Mouse (Mus musculus) midbrain, embryonic 12.5 days (tissue): Measurements from ENCODE around the gene Chrng. TPM values are rescaled to one million over a fixed set of nuclear protein-coding genes. Genes with fewer than 3 reads are reported as not detected.

ENCODE experiments used
- ATAC-seq: fragments of 200-750 bp; cut with Nextera tagmentation; 2 replicates; pipeline ENCODE4 v1.8.0; 2017; ENCODE audit warnings: low read depth, moderate TSS enrichment, moderate library complexity; ENCODE audit not compliant: low FRiP score
- H3K27ac ChIP-seq: fragments of 300-500 bp; sonication (generic); replicated peaks from 2 replicates; pipeline ENCODE4 v1.5.1; 2016; ENCODE audit warnings: mild to moderate bottlenecking
- H3K27me3 ChIP-seq: fragments of 300-500 bp; sonication (generic); 2 replicates; pipeline ENCODE4 v1.6.1; 2016; ENCODE audit warnings: mild to moderate bottlenecking
- H3K36me3 ChIP-seq: fragments of 300-500 bp; sonication (generic); 2 replicates; pipeline ENCODE4 v1.6.1; 2016
- H3K4me1 ChIP-seq: fragments of 300-500 bp; sonication (generic); 2 replicates; pipeline ENCODE4 v1.6.1; 2016
- H3K4me2 ChIP-seq: fragments of 300-500 bp; sonication (generic); replicated peaks from 2 replicates; pipeline ENCODE4 v1.6.1; 2016; ENCODE audit warnings: mild to moderate bottlenecking, moderate library complexity
- H3K4me3 ChIP-seq: fragments of 300-500 bp; sonication (generic); 2 replicates; pipeline ENCODE4 v1.5.1; 2016; ENCODE audit warnings: mild to moderate bottlenecking
- H3K9ac ChIP-seq: fragments of 300-500 bp; sonication (generic); replicated peaks from 2 replicates; pipeline ENCODE4 v1.6.1; 2016; ENCODE audit warnings: mild to moderate bottlenecking, moderate library complexity
- H3K9me3 ChIP-seq: fragments of 300-500 bp; sonication (generic); 2 replicates; pipeline ENCODE4 v1.6.1; 2016; ENCODE audit warnings: mild to moderate bottlenecking
- WGBS: fragments of 180-500 bp; shearing (Covaris S2); methylation state at CpG from one replicate; pipeline ENCODE4 v1.1.7; 2016; 5-methylcytosine and 5-hydroxymethylcytosine counted together
- polyA plus RNA-seq: library from polyadenylated mRNA; unstranded; fragments of >200 nt; fragmentation: Nextera tagmentation; extraction: Ambion mirVana; gene quantifications from 2 replicates; pipeline ENCODE4 v1.2.1, GENCODE M21; 2016

Chrng gene
- polyA plus RNA-seq, 1 experiment from 2014 or later: not detected

- Histone ChIP-seq H3K4me3 (no peak overlapping the region), H3K9me3 (no peaks in the 10 kb centered on the region), H3K36me3 (no peaks in the 10 kb centered on the region), H3K27me3 (peaks cover 24% of the 10 kb centered on the region), H3K4me1 (no peaks in the 10 kb centered on the region), H3K27ac (no peak overlapping the region), H3K9ac (no peak overlapping the region), H3K4me2 (no peak overlapping the region)
- WGBS: 68% methylated on average over 1 of the region's 1 CpGs
- no peak for ATAC-seq
Observed at GRCm38 (mm10) chr1:87201848-87202247, 2.6 kb upstream of the Chrng start.

GRCm38 (mm10) chr1:87203779-87204178, 678 bp upstream of the Chrng start:
- no peaks in the 10 kb centered on the region for H3K36me3 ChIP-seq
- no peak overlapping the region for H3K27ac ChIP-seq
- no peaks in the 10 kb centered on the region for H3K4me1 ChIP-seq
- H3K4me2 ChIP-seq: no peak overlapping the region
- 85% methylated on average over 5 of the region's 5 CpGs for WGBS
- H3K9me3 ChIP-seq: no peaks in the 10 kb centered on the region
- ATAC-seq: no peak
- peaks cover 39% of the 10 kb centered on the region for H3K27me3 ChIP-seq
- H3K4me3 ChIP-seq: no peak overlapping the region
- no peak overlapping the region for H3K9ac ChIP-seq

GRCm38 (mm10) chr1:87205038-87205437, 581 bp downstream of the Chrng start:
- no peak for ATAC-seq
- no peak overlapping the region for H3K9ac ChIP-seq
- no peak overlapping the region for H3K27ac ChIP-seq
- 68% methylated on average over 6 of the region's 6 CpGs for WGBS
- H3K36me3 ChIP-seq: no peaks in the 10 kb centered on the region
- no peaks in the 10 kb centered on the region for H3K4me1 ChIP-seq
- no peak overlapping the region for H3K4me3 ChIP-seq
- H3K4me2 ChIP-seq: no peak overlapping the region
- no peaks in the 10 kb centered on the region for H3K9me3 ChIP-seq
- peaks cover 39% of the 10 kb centered on the region for H3K27me3 ChIP-seq

- Histone ChIP-seq H3K4me1 (no peaks in the 10 kb centered on the region), H3K27ac (no peak overlapping the region), H3K4me3 (no peak overlapping the region), H3K27me3 (peaks cover 43% of the 10 kb centered on the region), H3K4me2 (no peak overlapping the region), H3K36me3 (no peaks in the 10 kb centered on the region), H3K9me3 (no peaks in the 10 kb centered on the region), H3K9ac (no peak overlapping the region)
- 48% methylated on average over 3 of the region's 3 CpGs for WGBS
- no peak for ATAC-seq
Observed at GRCm38 (mm10) chr1:87205502-87205901, 1.0 kb downstream of the Chrng start.

- no peak overlapping the region for H3K9ac ChIP-seq
- no peaks in the 10 kb centered on the region for H3K4me1 ChIP-seq
- no peaks in the 10 kb centered on the region for H3K9me3 ChIP-seq
- no peaks in the 10 kb centered on the region for H3K36me3 ChIP-seq
- no peak overlapping the region for H3K4me2 ChIP-seq
- peaks cover 44% of the 10 kb centered on the region for H3K27me3 ChIP-seq
- no peak for ATAC-seq
- 19% methylated on average over 17 of the region's 17 CpGs for WGBS
- H3K4me3 ChIP-seq: no peak overlapping the region
- no peak overlapping the region for H3K27ac ChIP-seq
Observed at GRCm38 (mm10) chr1:87206339-87206738, 1.9 kb downstream of the Chrng start.

GRCm38 (mm10) chr1:87211431-87211830, 7.0 kb downstream of the Chrng start:
- H3K9me3 ChIP-seq: no peaks in the 10 kb centered on the region
- peaks cover 24% of the 10 kb centered on the region for H3K27me3 ChIP-seq
- H3K27ac ChIP-seq: no peak overlapping the region
- H3K4me1 ChIP-seq: peaks cover 24% of the 10 kb centered on the region
- ATAC-seq: no peak
- 86% methylated on average over 4 of the region's 4 CpGs for WGBS
- no peak overlapping the region for H3K9ac ChIP-seq
- no peaks in the 10 kb centered on the region for H3K36me3 ChIP-seq
- H3K4me3 ChIP-seq: no peak overlapping the region
- no peak overlapping the region for H3K4me2 ChIP-seq

- Histone ChIP-seq H3K27ac (peak within 1 kb of the TSS; percentile 97), H3K4me3 (peak within 1 kb of the TSS; percentile 88), H3K9ac (peak within 1 kb of the TSS; percentile 93), H3K4me1 (peaks cover 34% of the 10 kb centered on the region), H3K27me3 (0 out of 2 replicates have a peak, but pooled peaks cover 5% of the 10 kb centered on the region), H3K4me2 (peak within 1 kb of the TSS; percentile 78), H3K36me3 (peaks cover 2% of the 10 kb centered on the region; the same call in 1 of the 2 replicates), H3K9me3 (no peaks in the 10 kb centered on the region)
- WGBS: under 1% methylated on average over 93 of the region's 99 CpGs
- peak; percentile 97 for ATAC-seq
Observed at GRCm38 (mm10) chr1:87213735-87214704, 9.6 kb downstream of the Chrng start, which contains the start of gene Eif4e2. Gene Eif4e2 (plus strand): TSS chr1:87213914.

- Histone ChIP-seq H3K4me3 (peak overlapping the region; percentile 88), H3K27me3 (0 out of 2 replicates have a peak, but pooled peaks cover 5% of the 10 kb centered on the region), H3K9ac (peak overlapping the region; percentile 93), H3K36me3 (peaks cover 10% of the 10 kb centered on the region), H3K9me3 (no peaks in the 10 kb centered on the region), H3K27ac (peak overlapping the region; percentile 97), H3K4me2 (peak overlapping the region; percentile 78), H3K4me1 (peaks cover 34% of the 10 kb centered on the region)
- no peak for ATAC-seq
- whole genome bisulfite sequencing: 45% methylated on average over 4 of the region's 4 CpGs
Observed at GRCm38 (mm10) chr1:87214748-87215147, 10.3 kb downstream of the Chrng start.

- WGBS: 79% methylated on average over 3 of the region's 3 CpGs
- Histone ChIP-seq H3K9me3 (no peaks in the 10 kb centered on the region), H3K27ac (no peak overlapping the region), H3K4me1 (peaks cover 32% of the 10 kb centered on the region), H3K36me3 (peaks cover 42% of the 10 kb centered on the region), H3K4me3 (no peak overlapping the region), H3K4me2 (no peak overlapping the region), H3K27me3 (no peaks in the 10 kb centered on the region), H3K9ac (no peak overlapping the region)
- no peak for ATAC-seq
Observed at GRCm38 (mm10) chr1:87217938-87218337, 13.5 kb downstream of the Chrng start.

- no peak for ATAC-seq
- Histone ChIP-seq H3K4me2 (no peak overlapping the region), H3K9me3 (no peaks in the 10 kb centered on the region), H3K27me3 (no peaks in the 10 kb centered on the region), H3K36me3 (peaks cover 93% of the 10 kb centered on the region), H3K27ac (no peak overlapping the region), H3K9ac (no peak overlapping the region), H3K4me1 (no peaks in the 10 kb centered on the region), H3K4me3 (no peak overlapping the region)
- 94% methylated on average over 8 of the region's 8 CpGs for WGBS
Observed at GRCm38 (mm10) chr1:87225739-87226138, 21.3 kb downstream of the Chrng start.

GRCm38 (mm10) chr1:87226409-87227159, 22.1 kb downstream of the Chrng start:
- WGBS: 92% methylated on average over 1 of the region's 1 CpGs
- H3K36me3 ChIP-seq: peaks cover 90% of the 10 kb centered on the region

GRCm38 (mm10) chr1:87227160-87227550, 22.7 kb downstream of the Chrng start:
- WGBS: 95% methylated on average over 3 of the region's 3 CpGs
- Histone ChIP-seq H3K27ac (no peak overlapping the region), H3K9ac (no peak overlapping the region), H3K27me3 (no peaks in the 10 kb centered on the region), H3K4me1 (no peaks in the 10 kb centered on the region), H3K9me3 (no peaks in the 10 kb centered on the region), H3K4me2 (no peak overlapping the region), H3K36me3 (peaks cover 90% of the 10 kb centered on the region), H3K4me3 (no peak overlapping the region)
- ATAC-seq: no peak

More at GRCm38 (mm10) chr1:87226409-87227159, 22.1 kb downstream of the Chrng start:
- Histone ChIP-seq H3K9ac (no peak overlapping the region), H3K4me1 (no peaks in the 10 kb centered on the region), H3K27me3 (no peaks in the 10 kb centered on the region), H3K4me3 (no peak overlapping the region), H3K27ac (no peak overlapping the region), H3K4me2 (no peak overlapping the region), H3K9me3 (no peaks in the 10 kb centered on the region)
- ATAC-seq: no peak
